Mouse (Mus musculus): Measurements from ENCODE around the gene Igfbp7. TPM values are rescaled to one million over a fixed set of nuclear protein-coding genes. Genes with fewer than 3 reads are reported as not detected.

Gene Igfbp7
- polyA plus RNA-seq, 1 experiment from 2014 or later: 59.7 TPM

- no peaks in the 10 kb centered on the region for H3K4me1 ChIP-seq
- WGBS: 76% methylated on average over 6 of the region's 6 CpGs
- H3K9ac ChIP-seq (replicated peaks): no peak overlapping the region
- H3K4me2 ChIP-seq (replicated peaks): no peak overlapping the region
- H3K27me3 ChIP-seq: peaks cover 6% of the 10 kb centered on the region; the same call in 1 of the 2 replicates
- no peak for ATAC-seq (replicated peaks)
- H3K4me3 ChIP-seq: no peak overlapping the region
- no peaks in the 10 kb centered on the region for H3K9me3 ChIP-seq
- H3K27ac ChIP-seq (replicated peaks): no peak overlapping the region
- H3K36me3 ChIP-seq: no peaks in the 10 kb centered on the region
Measured at GRCm38 (mm10) chr5:77400823-77401222, 7.0 kb downstream of the Igfbp7 start.

- Histone ChIP-seq H3K27me3 (no peaks in the 10 kb centered on the region), H3K4me2 (replicated peaks) (no peak overlapping the region), H3K36me3 (no peaks in the 10 kb centered on the region), H3K4me1 (no peaks in the 10 kb centered on the region), H3K27ac (replicated peaks) (no peak overlapping the region), H3K9me3 (no peaks in the 10 kb centered on the region), H3K4me3 (no peak overlapping the region), H3K9ac (replicated peaks) (no peak overlapping the region)
- ATAC-seq (replicated peaks): no peak
- WGBS: 73% methylated on average over 7 of the region's 7 CpGs
Measured at GRCm38 (mm10) chr5:77400151-77400550, 7.7 kb downstream of the Igfbp7 start.

- H3K9me3 ChIP-seq: no peaks in the 10 kb centered on the region
- no peak overlapping the region for H3K27ac ChIP-seq (replicated peaks)
- no peak overlapping the region for H3K4me2 ChIP-seq (replicated peaks)
- no peaks in the 10 kb centered on the region for H3K36me3 ChIP-seq
- WGBS: 63% methylated on average over 4 of the region's 4 CpGs
- no peak overlapping the region for H3K4me3 ChIP-seq
- no peaks in the 10 kb centered on the region for H3K27me3 ChIP-seq
- no peaks in the 10 kb centered on the region for H3K4me1 ChIP-seq
- ATAC-seq (replicated peaks): no peak
- H3K9ac ChIP-seq (replicated peaks): no peak overlapping the region
Measured at GRCm38 (mm10) chr5:77399076-77399475, 8.8 kb downstream of the Igfbp7 start.

- no peaks in the 10 kb centered on the region for H3K27me3 ChIP-seq
- no peaks in the 10 kb centered on the region for H3K4me1 ChIP-seq
- H3K27ac ChIP-seq (replicated peaks): no peak overlapping the region
- H3K36me3 ChIP-seq: no peaks in the 10 kb centered on the region
- H3K9me3 ChIP-seq: no peaks in the 10 kb centered on the region
- WGBS: 65% methylated on average over 14 of the region's 14 CpGs
- H3K4me3 ChIP-seq: no peak overlapping the region
- peak; percentile 68; the same call in 1 of the 2 replicates for ATAC-seq (replicated peaks)
- H3K9ac ChIP-seq (replicated peaks): no peak overlapping the region
- H3K4me2 ChIP-seq (replicated peaks): no peak overlapping the region
Measured at GRCm38 (mm10) chr5:77398285-77399057, 9.4 kb downstream of the Igfbp7 start.

GRCm38 (mm10) chr5:77393990-77394618 lies 13.7 kb downstream of the Igfbp7 start:
- no peak overlapping the region for H3K9ac ChIP-seq (replicated peaks)
- no peak overlapping the region for H3K4me2 ChIP-seq (replicated peaks)
- ATAC-seq (replicated peaks): no peak; the same call in 1 of the 2 replicates
- WGBS: 63% methylated on average over 9 of the region's 9 CpGs
- no peaks in the 10 kb centered on the region for H3K36me3 ChIP-seq
- H3K4me3 ChIP-seq: no peak overlapping the region
- H3K9me3 ChIP-seq: no peaks in the 10 kb centered on the region
- H3K27me3 ChIP-seq: no peaks in the 10 kb centered on the region
- no peaks in the 10 kb centered on the region for H3K4me1 ChIP-seq
- H3K27ac ChIP-seq (replicated peaks): no peak overlapping the region

GRCm38 (mm10) chr5:77393094-77393619 lies 14.7 kb downstream of the Igfbp7 start:
- H3K36me3 ChIP-seq: no peaks in the 10 kb centered on the region
- ATAC-seq (replicated peaks): no peak
- WGBS: 89% methylated on average over 10 of the region's 10 CpGs

GRCm38 (mm10) chr5:77390272-77390671 lies 17.6 kb downstream of the Igfbp7 start:
- H3K4me1 ChIP-seq: no peaks in the 10 kb centered on the region
- no peak overlapping the region for H3K9ac ChIP-seq (replicated peaks)
- H3K27ac ChIP-seq (replicated peaks): no peak overlapping the region
- H3K36me3 ChIP-seq: no peaks in the 10 kb centered on the region
- no peak overlapping the region for H3K4me3 ChIP-seq
- no peak for ATAC-seq (replicated peaks)
- 98% methylated on average over 2 of the region's 2 CpGs for WGBS
- H3K4me2 ChIP-seq (replicated peaks): no peak overlapping the region
- H3K27me3 ChIP-seq: no peaks in the 10 kb centered on the region
- H3K9me3 ChIP-seq: no peaks in the 10 kb centered on the region

More at GRCm38 (mm10) chr5:77393094-77393619, 14.7 kb downstream of the Igfbp7 start:
- Histone ChIP-seq H3K9me3 (no peaks in the 10 kb centered on the region), H3K4me3 (no peak overlapping the region), H3K4me2 (replicated peaks) (no peak overlapping the region), H3K27ac (replicated peaks) (no peak overlapping the region), H3K9ac (replicated peaks) (no peak overlapping the region), H3K27me3 (no peaks in the 10 kb centered on the region), H3K4me1 (no peaks in the 10 kb centered on the region)

GRCm38 (mm10) chr5:77388359-77388758 lies 19.5 kb downstream of the Igfbp7 start:
- Histone ChIP-seq H3K4me1 (no peaks in the 10 kb centered on the region), H3K4me2 (replicated peaks) (no peak overlapping the region), H3K4me3 (no peak overlapping the region), H3K9ac (replicated peaks) (no peak overlapping the region), H3K27me3 (no peaks in the 10 kb centered on the region), H3K9me3 (no peaks in the 10 kb centered on the region), H3K36me3 (no peaks in the 10 kb centered on the region), H3K27ac (replicated peaks) (no peak overlapping the region)
- no peak for ATAC-seq (replicated peaks)
- WGBS: 83% methylated on average over 6 of the region's 6 CpGs

- Histone ChIP-seq H3K4me3 (no peak overlapping the region), H3K27ac (replicated peaks) (no peak overlapping the region), H3K4me2 (replicated peaks) (no peak overlapping the region), H3K36me3 (no peaks in the 10 kb centered on the region), H3K9me3 (no peaks in the 10 kb centered on the region), H3K9ac (replicated peaks) (no peak overlapping the region), H3K27me3 (no peaks in the 10 kb centered on the region), H3K4me1 (no peaks in the 10 kb centered on the region)
- ATAC-seq (replicated peaks): no peak
- whole genome bisulfite sequencing: 86% methylated on average over 8 of the region's 8 CpGs
Measured at GRCm38 (mm10) chr5:77387414-77387704, 20.5 kb downstream of the Igfbp7 start.

- H3K4me3 ChIP-seq: no peak overlapping the region
- H3K9me3 ChIP-seq: no peaks in the 10 kb centered on the region
- no peaks in the 10 kb centered on the region for H3K36me3 ChIP-seq
- no peak overlapping the region for H3K4me2 ChIP-seq (replicated peaks)
- no peaks in the 10 kb centered on the region for H3K27me3 ChIP-seq
- no peak overlapping the region for H3K9ac ChIP-seq (replicated peaks)
- H3K27ac ChIP-seq (replicated peaks): no peak overlapping the region
- whole genome bisulfite sequencing: 77% methylated on average over 10 of the region's 10 CpGs
- no peak for ATAC-seq (replicated peaks)
- no peaks in the 10 kb centered on the region for H3K4me1 ChIP-seq
Measured at GRCm38 (mm10) chr5:77386596-77387413, 21.0 kb downstream of the Igfbp7 start.

- no peaks in the 10 kb centered on the region for H3K36me3 ChIP-seq
- WGBS: 86% methylated on average over 6 of the region's 6 CpGs
- no peak overlapping the region for H3K4me2 ChIP-seq (replicated peaks)
- H3K9ac ChIP-seq (replicated peaks): no peak overlapping the region
- no peak for ATAC-seq (replicated peaks)
- no peak overlapping the region for H3K4me3 ChIP-seq
- no peak overlapping the region for H3K27ac ChIP-seq (replicated peaks)
- H3K4me1 ChIP-seq: no peaks in the 10 kb centered on the region
- H3K9me3 ChIP-seq: no peaks in the 10 kb centered on the region
- no peaks in the 10 kb centered on the region for H3K27me3 ChIP-seq
Measured at GRCm38 (mm10) chr5:77385900-77386595, 21.8 kb downstream of the Igfbp7 start.

Data from forebrain, embryonic 15.5 days (tissue).